Mouse (Mus musculus) liver, embryonic 16.5 days (tissue): ENCODE data around the gene Dach1. TPM values are rescaled to one million over a fixed set of nuclear protein-coding genes. Genes with fewer than 3 reads are reported as not detected.

Experiments used
- ATAC-seq: fragments of 200-750 bp; cut with Nextera tagmentation; 2 replicates; pipeline ENCODE4 v1.8.0; 2017; ENCODE audit warnings: low read depth, mild to moderate bottlenecking, moderate number of reproducible peaks, moderate library complexity
- H3K27ac ChIP-seq: fragments of 300-500 bp; sonication (generic); 2 replicates; pipeline ENCODE4 v1.5.1; 2014; ENCODE audit warnings: mild to moderate bottlenecking, low read length
- H3K27me3 ChIP-seq: fragments of 300-500 bp; sonication (generic); 2 replicates; pipeline ENCODE4 v1.6.1; 2014; ENCODE audit warnings: low read depth, low read length, mixed read lengths; ENCODE audit not compliant: control insufficient read depth, insufficient read depth
- H3K36me3 ChIP-seq: fragments of 300-500 bp; sonication (generic); 2 replicates; pipeline ENCODE4 v1.6.1; 2014; ENCODE audit warnings: mild to moderate bottlenecking; ENCODE audit not compliant: control insufficient read depth, insufficient read depth
- H3K4me1 ChIP-seq: fragments of 300-500 bp; sonication (generic); 2 replicates; pipeline ENCODE4 v1.6.1; 2014; ENCODE audit warnings: low read depth, low read length, mixed read lengths; ENCODE audit not compliant: control insufficient read depth
- H3K4me2 ChIP-seq: fragments of 300-500 bp; sonication (generic); 2 replicates; pipeline ENCODE4 v1.6.1; 2014; ENCODE audit warnings: low read depth, low read length, mixed read lengths
- H3K4me3 ChIP-seq: fragments of 300-500 bp; sonication (generic); 2 replicates; pipeline ENCODE4 v1.5.1; 2014; ENCODE audit warnings: low read depth, mild to moderate bottlenecking, low read length
- H3K9ac ChIP-seq: fragments of 300-500 bp; sonication (generic); 2 replicates; pipeline ENCODE4 v1.6.1; 2014; ENCODE audit warnings: low read depth, low read length
- H3K9me3 ChIP-seq: fragments of 300-500 bp; sonication (generic); replicated peaks from 2 replicates; pipeline ENCODE4 v1.6.1; 2016; ENCODE audit warnings: low read length; ENCODE audit not compliant: control insufficient read depth
- WGBS: fragments of 180-500 bp; shearing (Covaris S2); extraction: QIAGEN DNeasy Blood & Tissue Kit; methylation state at CpG from one replicate; pipeline ENCODE4 v1.1.7; 2014; ENCODE audit not compliant: insufficient replicate concordance; 5-methylcytosine and 5-hydroxymethylcytosine counted together
- polyA plus RNA-seq: library from polyadenylated mRNA; unstranded; fragments of >200 nt; fragmentation: Nextera tagmentation; extraction: Ambion mirVana; gene quantifications from 2 replicates; pipeline ENCODE4 v1.2.1, GENCODE M21; 2015

The Dach1 gene
- polyA plus RNA-seq, 1 experiment from 2014 or later, result 0.26 TPM

DNA sequence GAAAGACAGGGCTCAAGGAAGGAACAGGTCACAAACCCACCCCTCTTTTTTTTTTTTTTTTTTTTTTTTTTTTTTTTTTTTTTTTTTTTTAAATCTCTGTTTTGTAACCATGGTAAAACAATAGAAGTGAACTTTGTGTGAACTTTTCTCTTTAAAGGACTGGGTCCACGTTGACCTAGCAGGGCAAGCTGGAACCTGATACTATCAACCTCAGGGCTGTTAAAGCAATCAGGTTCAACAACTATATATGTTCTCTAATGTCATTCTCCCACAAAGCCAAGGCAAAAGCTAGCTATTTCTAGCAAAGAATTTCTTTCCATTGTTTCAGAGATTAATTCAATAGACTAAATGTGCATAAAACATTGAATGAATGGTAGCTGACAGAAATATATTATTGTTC is 134.3 kb downstream of the Dach1 start:
- no peaks in the 10 kb centered on the region for H3K9me3 ChIP-seq
- no peak overlapping the region for H3K4me2 ChIP-seq
- 0% methylated on average over 1 of the region's 1 CpGs for WGBS
- no peaks in the 10 kb centered on the region for H3K4me1 ChIP-seq
- no peak overlapping the region for H3K9ac ChIP-seq
- H3K4me3 ChIP-seq, result no peak overlapping the region
- H3K27me3 ChIP-seq, result no peaks in the 10 kb centered on the region
- no peak overlapping the region for H3K27ac ChIP-seq
- H3K36me3 ChIP-seq, result no peaks in the 10 kb centered on the region
- ATAC-seq, result no peak

- Histone ChIP-seq H3K27ac (no peak overlapping the region), H3K4me1 (no peaks in the 10 kb centered on the region), H3K4me3 (no peak overlapping the region), H3K9me3 (no peaks in the 10 kb centered on the region), H3K27me3 (no peaks in the 10 kb centered on the region), H3K36me3 (no peaks in the 10 kb centered on the region), H3K9ac (no peak overlapping the region), H3K4me2 (no peak overlapping the region)
- WGBS, result 54% methylated on average over 4 of the region's 4 CpGs
- ATAC-seq, result no peak
These were observed 146.0 kb downstream of the Dach1 start for GRCm38 (mm10) chr14:98023540-98023939.

DNA sequence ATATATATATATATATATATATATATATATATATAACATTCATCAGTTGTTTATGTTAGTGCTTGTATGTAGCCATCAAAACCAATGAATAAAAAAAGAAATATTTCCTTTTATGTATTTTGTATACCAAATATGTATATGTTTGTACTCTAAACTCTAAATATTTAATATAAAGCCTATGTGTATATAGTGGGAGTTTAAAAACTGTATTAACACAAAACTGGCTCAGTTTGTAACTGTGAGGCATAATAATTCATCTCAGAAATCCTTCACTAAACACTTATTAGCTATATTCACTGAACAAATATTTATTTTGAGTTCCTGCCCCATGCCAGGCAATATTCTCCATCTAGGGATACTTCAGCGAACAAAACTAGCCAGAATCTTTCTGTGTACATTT is 155.5 kb downstream of the Dach1 start:
- H3K4me1 ChIP-seq, result no peaks in the 10 kb centered on the region
- no peak overlapping the region for H3K4me2 ChIP-seq
- H3K9ac ChIP-seq, result no peak overlapping the region
- no peak overlapping the region for H3K4me3 ChIP-seq
- no peaks in the 10 kb centered on the region for H3K27me3 ChIP-seq
- no peak for ATAC-seq
- H3K27ac ChIP-seq, result no peak overlapping the region
- no peaks in the 10 kb centered on the region for H3K36me3 ChIP-seq
- 66% methylated on average over 1 of the region's 1 CpGs for WGBS
- no peaks in the 10 kb centered on the region for H3K9me3 ChIP-seq

DNA sequence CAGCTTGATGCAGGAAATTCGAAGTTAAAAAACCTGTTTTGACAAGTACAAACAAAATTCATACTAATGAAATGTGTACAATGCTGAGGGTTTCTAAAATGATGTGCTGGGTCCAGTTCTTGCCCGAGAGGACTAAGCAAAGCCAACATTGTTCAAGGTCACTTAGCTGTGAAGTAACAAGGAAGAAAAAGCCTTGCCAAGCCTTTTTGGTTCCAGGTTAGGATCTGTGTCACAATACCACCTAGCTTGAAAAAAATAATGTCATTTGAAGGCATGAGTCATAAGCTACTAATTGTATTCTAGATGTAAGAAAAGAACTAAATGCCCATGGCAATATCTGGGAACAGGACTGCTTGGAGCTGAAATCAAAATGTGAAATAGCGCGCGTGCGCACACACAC is 161.1 kb downstream of the Dach1 start:
- WGBS, result 72% methylated on average over 6 of the region's 6 CpGs
- H3K27ac ChIP-seq, result no peak overlapping the region

DNA sequence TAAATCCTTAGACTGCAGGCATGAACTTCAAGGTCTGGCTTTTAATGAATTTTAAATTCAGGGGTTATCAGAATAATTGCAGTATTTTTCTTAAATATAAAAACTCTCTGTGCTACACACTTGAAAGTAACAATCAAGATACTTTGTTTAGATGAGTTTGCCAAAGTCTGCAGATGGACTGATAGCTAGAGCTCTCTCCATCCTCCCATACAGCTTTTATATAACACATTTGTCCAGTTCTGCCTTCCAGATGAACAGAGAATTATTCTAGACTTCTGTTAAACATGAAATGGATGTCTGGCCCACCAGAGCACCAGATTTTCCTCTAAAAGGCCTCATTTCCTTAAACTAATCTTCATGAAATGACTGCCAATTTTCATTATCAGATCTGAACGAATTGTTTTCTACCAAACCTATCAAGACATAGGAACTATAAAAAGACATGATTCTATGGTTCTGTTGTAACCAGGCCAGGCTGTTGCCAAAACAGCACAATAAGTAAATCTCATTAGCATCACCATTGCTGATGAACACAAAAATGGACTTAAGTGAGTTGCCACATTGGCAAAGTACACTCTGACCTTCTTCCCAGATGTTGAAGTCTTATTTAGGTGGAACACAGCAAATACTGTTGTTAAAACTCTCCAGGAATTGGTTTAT is 167.4 kb downstream of the Dach1 start:
- Histone ChIP-seq H3K4me1 (no peaks in the 10 kb centered on the region), H3K4me3 (no peak overlapping the region), H3K36me3 (no peaks in the 10 kb centered on the region), H3K27ac (no peak overlapping the region), H3K4me2 (no peak overlapping the region), H3K9me3 (no peaks in the 10 kb centered on the region), H3K9ac (no peak overlapping the region), H3K27me3 (no peaks in the 10 kb centered on the region)
- ATAC-seq, result no peak
- WGBS, result 37% methylated on average over 1 of the region's 1 CpGs

More for the DNA sequence above, 161.1 kb downstream of the Dach1 start:
- Histone ChIP-seq H3K4me1 (no peaks in the 10 kb centered on the region), H3K4me3 (no peak overlapping the region), H3K27me3 (no peaks in the 10 kb centered on the region), H3K36me3 (no peaks in the 10 kb centered on the region), H3K9ac (no peak overlapping the region), H3K9me3 (no peaks in the 10 kb centered on the region), H3K4me2 (no peak overlapping the region)
- ATAC-seq, result no peak

GRCm38 (mm10) chr14:97998584-97998983 is 171.0 kb downstream of the Dach1 start:
- Histone ChIP-seq H3K4me3 (no peak overlapping the region), H3K27ac (no peak overlapping the region), H3K36me3 (no peaks in the 10 kb centered on the region), H3K9ac (no peak overlapping the region), H3K4me2 (no peak overlapping the region), H3K4me1 (no peaks in the 10 kb centered on the region), H3K9me3 (no peaks in the 10 kb centered on the region), H3K27me3 (no peaks in the 10 kb centered on the region)
- ATAC-seq, result no peak

DNA sequence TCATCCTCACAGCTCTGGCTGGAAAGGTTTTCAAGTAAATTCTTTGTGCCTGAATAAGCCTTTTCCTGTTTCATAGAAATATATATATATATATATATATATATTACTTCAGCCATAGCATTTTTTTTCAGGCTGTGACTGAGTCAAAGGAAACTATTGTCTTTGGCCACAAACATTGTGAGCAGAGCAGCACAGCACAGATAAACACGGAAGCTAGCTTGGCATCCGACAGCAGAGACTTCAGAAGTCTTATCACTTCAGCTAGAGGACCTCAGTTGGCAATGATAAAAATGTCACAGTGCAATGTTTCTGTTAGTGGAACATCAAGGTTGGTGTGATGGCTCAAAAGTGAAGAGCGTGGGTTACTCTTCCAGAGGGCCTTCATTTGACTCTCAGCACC is 186.3 kb downstream of the Dach1 start:
- WGBS, result 27% methylated on average over 3 of the region's 3 CpGs
- no peak for ATAC-seq
- H3K27ac ChIP-seq, result no peak overlapping the region

GRCm38 (mm10) chr14:97982676-97983075 is 186.9 kb downstream of the Dach1 start:
- ATAC-seq, result no peak
- no peaks in the 10 kb centered on the region for H3K9me3 ChIP-seq
- no peaks in the 10 kb centered on the region for H3K4me1 ChIP-seq
- no peak overlapping the region for H3K4me2 ChIP-seq
- no peaks in the 10 kb centered on the region for H3K27me3 ChIP-seq
- no peak overlapping the region for H3K4me3 ChIP-seq
- no peaks in the 10 kb centered on the region for H3K36me3 ChIP-seq
- H3K9ac ChIP-seq, result no peak overlapping the region
- WGBS, result 61% methylated on average over 6 of the region's 6 CpGs
- no peak overlapping the region for H3K27ac ChIP-seq

More for the DNA sequence above, 186.3 kb downstream of the Dach1 start:
- H3K36me3 ChIP-seq, result no peaks in the 10 kb centered on the region
- H3K4me2 ChIP-seq, result no peak overlapping the region
- H3K4me3 ChIP-seq, result no peak overlapping the region
- no peaks in the 10 kb centered on the region for H3K27me3 ChIP-seq
- no peaks in the 10 kb centered on the region for H3K9me3 ChIP-seq
- H3K9ac ChIP-seq, result no peak overlapping the region
- no peaks in the 10 kb centered on the region for H3K4me1 ChIP-seq

DNA sequence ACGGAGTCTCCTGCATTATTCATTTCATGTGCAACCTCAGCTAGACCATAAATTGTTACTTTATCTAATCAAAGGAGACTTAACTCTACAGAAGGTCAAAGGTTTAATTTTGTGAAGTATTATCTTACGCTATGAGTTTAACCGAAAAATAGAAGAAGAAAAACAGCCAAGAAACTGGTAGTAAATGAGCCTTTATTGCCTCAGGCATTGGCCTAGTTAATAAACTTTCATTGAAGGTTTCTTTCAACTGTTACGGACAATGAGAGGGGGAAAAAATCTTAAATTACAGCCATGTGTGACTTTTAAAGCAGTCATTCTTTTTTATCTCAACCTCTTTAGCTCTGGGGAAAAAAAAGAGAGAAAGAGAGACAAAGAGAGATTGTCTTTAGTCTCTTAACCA is 188.7 kb downstream of the Dach1 start:
- H3K4me2 ChIP-seq, result no peak overlapping the region
- H3K9ac ChIP-seq, result no peak overlapping the region
- no peaks in the 10 kb centered on the region for H3K27me3 ChIP-seq
- no peaks in the 10 kb centered on the region for H3K4me1 ChIP-seq
- H3K9me3 ChIP-seq, result no peaks in the 10 kb centered on the region
- WGBS, result 65% methylated on average over 4 of the region's 4 CpGs
- no peak for ATAC-seq
- H3K4me3 ChIP-seq, result no peak overlapping the region
- H3K27ac ChIP-seq, result no peak overlapping the region
- no peaks in the 10 kb centered on the region for H3K36me3 ChIP-seq
